33 mouse cellular contexts compared by ENCODE assay signal in the genomic region with DNA sequence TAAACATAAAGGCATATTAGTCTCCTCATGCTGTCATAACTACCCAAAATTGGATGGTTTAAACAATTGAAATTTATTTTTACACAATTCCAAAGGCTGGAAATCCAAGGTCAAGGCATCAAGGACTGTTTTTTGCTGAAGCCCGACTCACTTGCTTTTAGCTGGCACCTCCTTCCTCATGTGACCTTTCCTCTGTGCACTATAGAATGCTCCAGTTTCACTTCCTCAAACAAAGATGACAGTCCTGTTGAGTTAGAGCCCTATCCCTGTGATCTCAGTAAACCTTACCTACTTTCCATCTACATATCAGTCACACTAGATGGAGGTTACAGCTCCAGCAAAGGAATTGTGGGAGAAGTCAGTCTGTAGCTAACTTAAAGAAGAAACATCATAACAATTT. TPM values are rescaled to one million over a fixed set of nuclear protein-coding genes. Genes with fewer than 3 reads are reported as not detected.
DNase-seq lines count a peak whose midpoint lies in the region; ATAC-seq and TF ChIP-seq lines count a peak whose summit lies in the region.
"Had no signal": no experiment of that assay in that cellular context is flagged by ENCODE, and none has a peak within 500 bp of the region (broad histone marks: within the 10 kb centered on the region; RNA-seq: fewer than 3 reads in every experiment).

No protein-coding gene starts in this region.

- ATAC-seq in common myeloid progenitor, adult 5-6 weeks (replicated peaks; ENCODE audit: low read depth, poor library complexity, severe bottlenecking), result peak; percentile 91
- ATAC-seq in monocyte, adult 5-6 weeks (replicated peaks; ENCODE audit: insufficient number of reproducible peaks, low FRiP score, low TSS enrichment, poor library complexity, severe bottlenecking), result peak; percentile 96
- ATAC-seq: forebrain, embryonic 13.5 days; midbrain, embryonic 16.5 days had no signal

- no peak overlapping the region for H3K27ac ChIP-seq in gastrocnemius, adult 2 months
- H3K27ac ChIP-seq: embryonic facial prominence, embryonic 12.5 days; forebrain, embryonic 13.5 days; heart, adult 2 months; heart, embryonic 13.5 days; hindbrain, embryonic 13.5 days; liver, embryonic 13.5 days had no signal

- no peak for TF ChIP-seq CTCF in gastrocnemius, adult 2 months (IDR thresholded peaks at IDR 0.05)

- peak; percentile 30 for DNase-seq in lung, postnatal 36 days
- DNase-seq in lung, postnatal 14 days, result no peak
- peak; percentile 48 to 60 for DNase-seq in B cell, adult 2 months
- DNase-seq in gastrocnemius, adult 2 months, result no peak
- no peak for DNase-seq in yolk sac, embryonic 10.5 days (ENCODE audit: low spot score)
- DNase-seq in frontal cortex, adult 2 months (ENCODE audit: extremely low spot score in 1 of 2, low spot score in 1 of 2), result no peak
- DNase-seq: adrenal gland, postnatal 25 days; cerebellum, postnatal 10 days; gastrocnemius, postnatal 10 days; heart, adult 2 months; heart, postnatal 14 days; kidney, adult 11 months; kidney, postnatal 4 days; layer of hippocampus, adult 9-11 months; liver, embryonic 13.5 days; lung, adult 2 months; right cerebral cortex, adult 18-20 months; right cerebral cortex, postnatal 4 days; thymus, postnatal 25 days had no signal

- no peak overlapping the region for H3K4me3 ChIP-seq in gastrocnemius, adult 2 months
- H3K4me3 ChIP-seq: embryonic facial prominence, embryonic 12.5 days; erythroblast, embryonic 14.5 days; forebrain, embryonic 13.5 days; heart, adult 2 months; heart, embryonic 13.5 days; hindbrain, embryonic 13.5 days; liver, embryonic 13.5 days had no signal

- intact Hi-C loops in gastrocnemius, adult 2 months (cut with DNase I), result no loop called here

RNA-seq across cellular contexts. Expression of gene Sik2, which starts 21.3 kb away (rescaled TPM):
- total RNA-seq in common myeloid progenitor, adult 5-6 weeks (2017), result 15.7 and 22.1 TPM in 2 replicates
- 15.6 to 35.3 TPM (median 18.4 TPM) in 3 replicates for total RNA-seq in monocyte, adult 5-6 weeks (2017)
- total RNA-seq in gastrocnemius, adult 2 months (2021), result 10 to 100 TPM; 17.9 to 25.2 TPM
- polyA plus RNA-seq in frontal cortex, adult 2 months (2012; rRNA removed), result 18.0 and 22.4 TPM in 2 replicates

RNA-seq across cellular contexts. Expression of gene Btg4, which starts 30.6 kb away (rescaled TPM):
- total RNA-seq in common myeloid progenitor, adult 5-6 weeks (2017), result not detected in 2 replicates
- total RNA-seq in monocyte, adult 5-6 weeks (2017), result 0.78 TPM in 1 of 3 replicates, not detected in the others
- not detected for total RNA-seq in gastrocnemius, adult 2 months (2021)
- polyA plus RNA-seq in frontal cortex, adult 2 months (2012; rRNA removed), result not detected in 2 replicates
- total RNA-seq: adrenal gland, postnatal 25 days; gastrocnemius, postnatal 10 days; heart, adult 2 months; heart, postnatal 14 days; left cerebral cortex, adult 18-20 months; left cerebral cortex, postnatal 36 days; megakaryocyte-erythroid progenitor cell, adult 5-6 weeks had no signal
- polyA plus RNA-seq: embryonic facial prominence, embryonic 12.5 days; erythroblast, embryonic 14.5 days; forebrain, embryonic 13.5 days; heart, adult 2 months; heart, embryonic 13.5 days; hindbrain, embryonic 13.5 days; kidney, embryonic 16.5 days; limb, embryonic 14.5 days; liver, embryonic 13.5 days; midbrain, embryonic 16.5 days; neural tube, embryonic 14.5 days had no signal

RNA-seq across cellular contexts. Expression of gene Layn, which starts 46.7 kb away (rescaled TPM):
- total RNA-seq in common myeloid progenitor, adult 5-6 weeks (2017), result 12.2 and 18.3 TPM in 2 replicates
- total RNA-seq in monocyte, adult 5-6 weeks (2017), result 0.43 to 6.0 TPM in 2 of 3 replicates, not detected in the other
- 1 to 10 TPM in 1 of 2 experiments, under 1 TPM in 1; 0.94 to 2.1 TPM for total RNA-seq in gastrocnemius, adult 2 months (2021)
- 3.9 and 4.8 TPM in 2 replicates for polyA plus RNA-seq in frontal cortex, adult 2 months (2012; rRNA removed)
- total RNA-seq: megakaryocyte-erythroid progenitor cell, adult 5-6 weeks had no signal
- polyA plus RNA-seq: erythroblast, embryonic 14.5 days had no signal

Comparison
In these comparisons a context has a peak if more than half of its experiments do, and no peak if none do; other contexts are left out.
1. DNase-seq: peak in lung, postnatal 36 days (single experiment) and B cell, adult 2 months (2 of 2); none in lung, postnatal 14 days (single experiment), gastrocnemius, adult 2 months (single experiment), yolk sac, embryonic 10.5 days (single experiment) and frontal cortex, adult 2 months (0 of 2).